8 mouse cellular contexts compared by ENCODE assay signal in genomic region chr3:116748391-116749170, GRCm38 (mm10). TPM values are rescaled to one million over a fixed set of nuclear protein-coding genes. Genes with fewer than 3 reads are reported as not detected.
DNase-seq lines count a peak whose midpoint lies in the region; ATAC-seq and TF ChIP-seq lines count a peak whose summit lies in the region.

No protein-coding gene starts in this region.

- no peaks in the 10 kb centered on the region for H3K27me3 ChIP-seq in cerebellum, adult 2 months (ENCODE audit: control insufficient read depth, insufficient read depth, low read length)
- no peaks in the 10 kb centered on the region for H3K27me3 ChIP-seq in midbrain, embryonic 10.5 days (ENCODE audit: low read depth, poor library complexity, severe bottlenecking)
- no peaks in the 10 kb centered on the region for H3K27me3 ChIP-seq in thymus, adult 2 months (ENCODE audit: control insufficient read depth, insufficient read depth, low read length)

- WGBS in cerebellum, adult 2 months, result 59% methylated on average over 8 of the region's 8 CpGs
- 59% methylated on average over 8 of the region's 8 CpGs for WGBS in midbrain, embryonic 10.5 days
- WGBS in thymus, adult 2 months, result 77% methylated on average over 8 of the region's 8 CpGs

- H3K27ac ChIP-seq in cerebellum, adult 2 months (ENCODE audit: insufficient read depth, low read length), result no peak overlapping the region
- H3K27ac ChIP-seq in layer of hippocampus, adult 2 months, result no peak overlapping the region
- H3K27ac ChIP-seq in midbrain, embryonic 10.5 days (replicated peaks), result no peak overlapping the region
- H3K27ac ChIP-seq in thymus, adult 2 months (ENCODE audit: control insufficient read depth, insufficient read depth, low read length), result no peak overlapping the region

- TF ChIP-seq POLR2A in cerebellum, adult 2 months (IDR thresholded peaks at IDR 0.05; ENCODE audit: borderline replicate concordance, insufficient read depth, low read length), result no peak
- TF ChIP-seq POLR2A in brain, embryonic 14.5 days (IDR thresholded peaks at IDR 0.05; ENCODE audit: borderline replicate concordance, extremely low read depth, insufficient read depth, insufficient read length, poor library complexity, severe bottlenecking), result no peak
- TF ChIP-seq POLR2A in thymus, adult 2 months (IDR thresholded peaks at IDR 0.05; ENCODE audit: control insufficient read depth, extremely low read depth, insufficient read depth, low read length, poor library complexity), result no peak

- ATAC-seq in cerebellum, adult (ENCODE audit: insufficient number of reproducible peaks, low FRiP score, low TSS enrichment), result no peak
- peak; percentile 59; the same call in 1 of the 2 replicates for ATAC-seq in frontal cortex, adult (ENCODE audit: low TSS enrichment)

- TF ChIP-seq CTCF in cerebellum, adult 2 months (IDR thresholded peaks at IDR 0.05; ENCODE audit: borderline replicate concordance, insufficient read depth, low read depth, low read length), result peak; percentile 24; the same call in 1 of the 2 replicates
- peak; percentile 66; the same call in 1 of the 2 replicates for TF ChIP-seq CTCF in brain, embryonic 14.5 days (IDR thresholded peaks at IDR 0.05; ENCODE audit: borderline replicate concordance, extremely low read depth, insufficient read depth, insufficient read length)
- peak; percentile 84 for TF ChIP-seq CTCF in layer of hippocampus, adult 2 months (conservative IDR thresholded peaks at IDR 0.05)
- TF ChIP-seq CTCF in thymus, adult 2 months (IDR thresholded peaks at IDR 0.05; ENCODE audit: borderline replicate concordance, control insufficient read depth, extremely low read depth, insufficient read depth, low read length, poor library complexity), result 0 out of 2 replicates have a peak, but pooled peaks have one; percentile 24

- no peak overlapping the region for H3K4me3 ChIP-seq in cerebellum, adult 2 months (replicated peaks; ENCODE audit: insufficient read depth, low read depth, low read length)
- H3K4me3 ChIP-seq in layer of hippocampus, adult 2 months, result no peak overlapping the region
- H3K4me3 ChIP-seq in midbrain, embryonic 10.5 days, result no peak overlapping the region
- H3K4me3 ChIP-seq in thymus, adult 2 months (ENCODE audit: control insufficient read depth, insufficient read depth, low read length), result no peak overlapping the region

- H3K36me3 ChIP-seq in midbrain, embryonic 10.5 days, result peaks cover 18% of the 10 kb centered on the region
- H3K36me3 ChIP-seq in thymus, adult 2 months (ENCODE audit: control insufficient read depth, insufficient read depth, low read length), result no peaks in the 10 kb centered on the region

- H3K9me3 ChIP-seq in midbrain, embryonic 10.5 days (replicated peaks), result no peaks in the 10 kb centered on the region

- H3K4me1 ChIP-seq in cerebellum, adult 2 months (ENCODE audit: control insufficient read depth, insufficient read depth, low read length), result no peaks in the 10 kb centered on the region
- no peaks in the 10 kb centered on the region for H3K4me1 ChIP-seq in midbrain, embryonic 10.5 days
- H3K4me1 ChIP-seq in thymus, adult 2 months (replicated peaks; ENCODE audit: control insufficient read depth, insufficient read depth, low read length), result no peaks in the 10 kb centered on the region

- DNase-seq in cerebellum, adult 2 months, result no peak
- peak; percentile 43 to 51 for DNase-seq in B cell, adult 2 months
- DNase-seq in brain, embryonic 14.5 days (ENCODE audit: low read depth), result peak; percentile 63
- DNase-seq in layer of hippocampus, adult 2 months (ENCODE audit: low spot score in 2 of 2), result peak in 1 of 2 experiments; percentile 46
- DNase-seq in midbrain, embryonic 10.5 days (ENCODE audit: low spot score), result peak; percentile 64
- DNase-seq in thymus, adult 2 months, result peak; percentile 48

RNA-seq across cellular contexts. Expression of gene Slc35a3, which starts 36.0 kb away (rescaled TPM):
- 14.4 and 16.2 TPM in 2 replicates for polyA plus RNA-seq in cerebellum, adult 2 months (2012; rRNA removed)
- 10.0 and 10.4 TPM in 2 replicates for polyA plus RNA-seq in brain, embryonic 14.5 days (2012; rRNA removed)
- total RNA-seq in layer of hippocampus, adult 2 months (2021), result 10 to 100 TPM; 15.8 to 18.3 TPM
- 7.3 and 8.3 TPM in 2 replicates for polyA plus RNA-seq in midbrain, embryonic 10.5 days (2016; fragmentation: Nextera tagmentation; extraction: Ambion mirVana)
- polyA plus RNA-seq in thymus, adult 2 months (2012; rRNA removed), result 6.8 and 11.1 TPM in 2 replicates

RNA-seq across cellular contexts. Expression of gene Agl, which starts 59.4 kb away (rescaled TPM):
- polyA plus RNA-seq in cerebellum, adult 2 months (2012; rRNA removed), result 20.6 and 20.8 TPM in 2 replicates
- polyA plus RNA-seq in brain, embryonic 14.5 days (2012; rRNA removed), result 11.4 and 18.0 TPM in 2 replicates
- total RNA-seq in layer of hippocampus, adult 2 months (2021), result 10 to 100 TPM; 26.1 to 27.2 TPM
- 9.0 and 12.0 TPM in 2 replicates for polyA plus RNA-seq in midbrain, embryonic 10.5 days (2016; fragmentation: Nextera tagmentation; extraction: Ambion mirVana)
- 8.0 and 8.9 TPM in 2 replicates for polyA plus RNA-seq in thymus, adult 2 months (2012; rRNA removed)

Comparison
In these comparisons a context has a peak if more than half of its experiments do, and no peak if none do; other contexts are left out.
1. DNase-seq: peak in B cell, adult 2 months (2 of 2), brain, embryonic 14.5 days (single experiment), midbrain, embryonic 10.5 days (single experiment) and thymus, adult 2 months (single experiment); none in cerebellum, adult 2 months (0 of 2).
2. CTCF ChIP-seq: peak in every context shown above with its lines; median percentile 84 in layer of hippocampus, adult 2 months; 66 in brain, embryonic 14.5 days; 24 in cerebellum, adult 2 months; 24 in thymus, adult 2 months.